Mouse (Mus musculus): ENCODE results near the gene Cdc25b. TPM values are rescaled to one million over a fixed set of nuclear protein-coding genes. Genes with fewer than 3 reads are reported as not detected.

The Cdc25b gene
- total and polyA plus RNA-seq, 3 experiments, result 12.6 to 34.5 TPM; not detected in 1

DNA sequence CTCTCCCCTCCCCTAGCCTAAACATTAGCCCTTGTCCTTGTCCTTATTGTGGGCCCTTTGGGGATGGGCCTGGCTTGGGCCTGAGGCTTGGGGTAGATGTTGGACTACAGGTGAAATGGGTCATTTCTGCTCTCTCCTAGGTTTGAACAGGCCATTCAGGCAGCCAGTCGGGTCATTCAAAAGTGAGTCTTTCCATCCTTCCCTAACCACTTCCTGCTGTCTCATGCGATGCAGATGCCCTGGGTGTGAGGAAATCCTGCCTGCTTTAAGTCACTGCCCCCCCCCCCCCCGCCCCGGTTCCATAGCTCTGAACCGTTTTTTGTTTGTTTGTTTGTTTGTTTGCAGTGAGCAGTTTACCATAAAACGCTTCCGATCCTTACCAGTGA lies 4.2 kb downstream of the Cdc25b start:
- Histone ChIP-seq H3K4me1 (ENCODE audit: control insufficient read depth in 1 of 2, insufficient read depth in 2 of 2, low read length in 2 of 2) (peaks cover 15 to 33% of the 10 kb centered on the region in 2 experiments), H3K4me3 (ENCODE audit: control insufficient read depth in 1 of 2, insufficient read depth in 1 of 2, low read depth in 2 of 2, low read length in 2 of 2) (no peak overlapping the region), H3K9me3 (replicated peaks; ENCODE audit: insufficient read depth, low read length) (no peaks in the 10 kb centered on the region), H3K9ac (ENCODE audit: control insufficient read depth, low read depth, low read length, poor library complexity, severe bottlenecking) (no peak overlapping the region), H3K36me3 (ENCODE audit: control insufficient read depth in 1 of 2, insufficient read depth in 2 of 2, low read length in 2 of 2) (peaks cover 1 to 31% of the 10 kb centered on the region in 2 experiments; a peak in 2 of 4 replicates), H3K27me3 (ENCODE audit: control insufficient read depth in 1 of 2, insufficient read depth in 2 of 2, low read length in 2 of 2) (no peaks in the 10 kb centered on the region), H3K79me2 (ENCODE audit: control insufficient read depth, insufficient read depth, low read length, poor library complexity) (no peaks in the 10 kb centered on the region; the same call in none of the 2 replicates), H3K27ac (ENCODE audit: control insufficient read depth, low read depth, low read length) (no peak overlapping the region)
- DNase-seq (ENCODE audit: low read depth, low spot score), result no peak
- no peak for TF ChIP-seq HCFC1 (IDR thresholded peaks at IDR 0.05; ENCODE audit: low read depth, low read length)
- no peak for TF ChIP-seq POLR2AphosphoS5 (IDR thresholded peaks at IDR 0.05; ENCODE audit: borderline replicate concordance, low read depth, low read length)
- no peak for TF ChIP-seq USF2 (IDR thresholded peaks at IDR 0.05; ENCODE audit: borderline replicate concordance in 1 of 2, insufficient read depth in 1 of 2, low read depth in 1 of 2, low read length in 2 of 2)
- no peak for TF ChIP-seq NRF1 (IDR thresholded peaks at IDR 0.05; ENCODE audit: insufficient read depth, low read depth, low read length, poor library complexity, severe bottlenecking)
- no peak for TF ChIP-seq SMC3 (IDR thresholded peaks at IDR 0.05; ENCODE audit: low read depth, low read length)
- no peak for TF ChIP-seq MAX (IDR thresholded peaks at IDR 0.05; ENCODE audit: low read length)
- no peak for TF ChIP-seq ZKSCAN1 (IDR thresholded peaks at IDR 0.05; ENCODE audit: low read depth, low read length)
- no peak for TF ChIP-seq NELFE (IDR thresholded peaks at IDR 0.05; ENCODE audit: low read depth, low read length)
- no peak for TF ChIP-seq ZC3H11A (IDR thresholded peaks at IDR 0.05; ENCODE audit: low read depth, low read length)
- no peak for TF ChIP-seq GATA1 (IDR thresholded peaks at IDR 0.05; ENCODE audit: low read depth, low read length)
- TF ChIP-seq ELF1 (IDR thresholded peaks at IDR 0.05; ENCODE audit: low read depth, low read length), result no peak
- no peak for TF ChIP-seq MAZ (IDR thresholded peaks at IDR 0.05; ENCODE audit: low read depth, low read length)
- TF ChIP-seq USF1 (IDR thresholded peaks at IDR 0.05; ENCODE audit: low read depth, low read length), result no peak

DNA sequence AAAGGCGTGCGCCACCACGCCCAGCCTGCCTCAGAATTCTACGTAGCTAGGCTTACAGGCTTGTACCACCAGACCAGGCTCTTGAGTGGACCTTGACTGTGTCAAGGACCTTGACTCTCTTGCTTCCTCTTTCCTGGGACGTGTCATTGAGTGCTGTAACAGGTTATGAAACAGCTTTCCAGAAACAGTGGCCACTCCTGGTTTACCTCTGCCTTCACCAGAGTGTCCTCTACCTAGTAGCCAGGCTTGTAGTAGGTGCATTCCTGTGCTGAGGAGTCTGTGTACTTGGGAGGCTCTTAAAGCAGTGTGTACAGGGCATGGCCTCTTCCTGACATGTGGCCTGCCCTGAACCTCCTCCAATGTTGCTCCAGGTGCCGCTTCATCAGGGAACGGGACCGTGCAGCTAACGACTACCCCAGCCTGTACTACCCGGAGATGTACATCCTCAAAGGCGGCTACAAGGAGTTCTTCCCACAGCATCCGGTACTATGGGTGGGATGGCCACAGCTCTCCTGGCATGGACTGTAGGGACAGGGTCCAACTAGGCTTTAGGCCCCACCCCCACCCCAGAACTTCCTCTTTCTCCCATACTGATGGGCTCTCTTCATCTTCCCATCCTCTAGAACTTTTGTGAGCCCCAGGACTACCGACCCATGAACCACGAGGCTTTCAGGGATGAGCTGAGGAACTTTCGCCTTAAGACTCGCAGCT lies 10.0 kb downstream of the Cdc25b start:
- DNase-seq (ENCODE audit: low read depth, low spot score), result no peak
- Histone ChIP-seq H3K4me3 (ENCODE audit: control insufficient read depth in 1 of 2, insufficient read depth in 1 of 2, low read depth in 2 of 2, low read length in 2 of 2) (no peak overlapping the region), H3K79me2 (ENCODE audit: control insufficient read depth, insufficient read depth, low read length, poor library complexity) (no peaks in the 10 kb centered on the region), H3K27ac (ENCODE audit: control insufficient read depth, low read depth, low read length) (no peak overlapping the region), H3K4me1 (ENCODE audit: control insufficient read depth in 1 of 2, insufficient read depth in 2 of 2, low read length in 2 of 2) (peaks cover 0 to 6% of the 10 kb centered on the region in 2 experiments; a peak in 1 of 4 replicates), H3K9ac (ENCODE audit: control insufficient read depth, low read depth, low read length, poor library complexity, severe bottlenecking) (no peak overlapping the region), H3K36me3 (ENCODE audit: control insufficient read depth in 1 of 2, insufficient read depth in 2 of 2, low read length in 2 of 2) (0 out of 4 replicates have a peak, but pooled peaks cover 0 to 1% of the 10 kb centered on the region in 2 experiments), H3K27me3 (ENCODE audit: control insufficient read depth in 1 of 2, insufficient read depth in 2 of 2, low read length in 2 of 2) (no peaks in the 10 kb centered on the region), H3K9me3 (replicated peaks; ENCODE audit: insufficient read depth, low read length) (no peaks in the 10 kb centered on the region)
- TF ChIP-seq KAT2A (conservative IDR thresholded peaks at IDR 0.05; ENCODE audit: low read depth, low read length) (no peak), NRF1 (IDR thresholded peaks at IDR 0.05; ENCODE audit: insufficient read depth, low read depth, low read length, poor library complexity, severe bottlenecking) (no peak), POLR2A (IDR thresholded peaks at IDR 0.05; ENCODE audit: control insufficient read depth in 1 of 2, insufficient read depth in 1 of 2, low read depth in 1 of 2, low read length in 2 of 2, poor library complexity in 1 of 2) (no peak), MAZ (IDR thresholded peaks at IDR 0.05; ENCODE audit: low read depth, low read length) (no peak), MAFK (IDR thresholded peaks at IDR 0.05; ENCODE audit: borderline replicate concordance, low read depth, low read length) (no peak), UBTF (IDR thresholded peaks at IDR 0.05; ENCODE audit: borderline replicate concordance, insufficient read depth, low read depth, low read length) (no peak), TBP (IDR thresholded peaks at IDR 0.05; ENCODE audit: low read depth, low read length) (no peak), GABPA (IDR thresholded peaks at IDR 0.05; ENCODE audit: low read depth, low read length) (no peak)
